9 mouse cellular contexts compared by ENCODE assay signal in the genomic region with DNA sequence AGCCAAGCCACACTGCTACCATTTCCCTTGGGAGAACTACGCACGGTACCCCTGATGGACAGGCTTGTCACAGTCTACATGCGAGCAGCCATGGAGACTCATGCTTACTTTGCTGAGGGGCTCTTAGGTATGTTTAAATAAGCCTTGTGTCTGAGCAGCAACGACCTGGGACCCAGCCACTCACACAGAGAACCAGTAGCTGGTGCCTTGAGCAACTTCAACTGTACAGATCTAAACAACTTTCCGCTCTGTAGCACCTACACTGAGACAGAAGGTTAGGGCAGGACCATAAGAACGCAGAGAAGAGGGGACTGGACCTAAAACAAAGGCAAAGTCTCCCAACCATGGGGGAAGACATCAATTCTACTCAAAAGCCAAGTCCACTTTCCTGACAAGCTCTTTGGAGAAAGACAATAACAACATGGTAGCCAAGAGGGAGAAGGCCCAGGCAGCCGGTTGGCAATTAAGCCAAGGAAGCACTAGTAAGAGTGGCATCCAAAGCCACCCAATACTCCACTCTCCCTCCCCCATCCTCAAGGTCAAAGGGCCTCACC. TPM values are rescaled to one million over a fixed set of nuclear protein-coding genes. Genes with fewer than 3 reads are reported as not detected.
DNase-seq lines count a peak whose midpoint lies in the region; ATAC-seq and TF ChIP-seq lines count a peak whose summit lies in the region.
"Had no signal": no experiment of that assay in that cellular context is flagged by ENCODE, and none has a peak within 500 bp of the region (broad histone marks: within the 10 kb centered on the region; RNA-seq: fewer than 3 reads in every experiment).

No protein-coding gene starts in this region.

- H3K36me3 ChIP-seq in heart, embryonic 13.5 days = peaks cover 21% of the 10 kb centered on the region
- H3K36me3 ChIP-seq in G1E (replicated peaks) = peaks cover 77% of the 10 kb centered on the region
- H3K36me3 ChIP-seq in liver, postnatal 0 days (replicated peaks; ENCODE audit: insufficient read depth, low read length) = peaks cover 34% of the 10 kb centered on the region

- H3K9me3 ChIP-seq in heart, embryonic 13.5 days = no peaks in the 10 kb centered on the region
- no peaks in the 10 kb centered on the region for H3K9me3 ChIP-seq in G1E (replicated peaks)
- H3K9me3 ChIP-seq in liver, postnatal 0 days (ENCODE audit: low read length) = no peaks in the 10 kb centered on the region

- peak overlapping the region; percentile 77 for H3K27ac ChIP-seq in heart, embryonic 13.5 days (replicated peaks)
- peak overlapping the region; percentile 99 for H3K27ac ChIP-seq in liver, postnatal 0 days (ENCODE audit: low read depth)

- peak overlapping the region; percentile 84 for H3K4me3 ChIP-seq in heart, embryonic 13.5 days
- peak overlapping the region; percentile 87 for H3K4me3 ChIP-seq in G1E (ENCODE audit: low read depth, low read length)
- peak overlapping the region; percentile 72 for H3K4me3 ChIP-seq in liver, postnatal 0 days (ENCODE audit: low read depth, low read length)

- H3K27me3 ChIP-seq in heart, embryonic 13.5 days (replicated peaks) = no peaks in the 10 kb centered on the region; the same call in none of the 2 replicates
- no peaks in the 10 kb centered on the region for H3K27me3 ChIP-seq in G1E (ENCODE audit: insufficient read depth, low read length)
- no peaks in the 10 kb centered on the region for H3K27me3 ChIP-seq in liver, postnatal 0 days (ENCODE audit: insufficient read depth, low read length)

- no peak for DNase-seq in heart, adult 8-10 months (ENCODE audit: low spot score)
- DNase-seq in G1E (ENCODE audit: low spot score) = no peak
- DNase-seq in heart, postnatal 4 days = peak; percentile 10
- DNase-seq in liver, postnatal 0 days = no peak
- DNase-seq in yolk sac, embryonic 10.5 days (ENCODE audit: low spot score) = no peak
- DNase-seq in right cerebral cortex, postnatal 36 days (ENCODE audit: low spot score in 2 of 2) = no peak
- DNase-seq in layer of hippocampus, postnatal 10 days (ENCODE audit: low spot score in 2 of 2) = no peak
- DNase-seq: spleen, adult 18-20 months had no signal

- H3K4me1 ChIP-seq in heart, embryonic 13.5 days = peaks cover 75% of the 10 kb centered on the region
- H3K4me1 ChIP-seq in G1E (ENCODE audit: insufficient read depth, low read depth, low read length) = peaks cover 67% of the 10 kb centered on the region
- H3K4me1 ChIP-seq in liver, postnatal 0 days (ENCODE audit: insufficient read depth) = peaks cover 23% of the 10 kb centered on the region

- peak overlapping the region; percentile 91 for H3K4me2 ChIP-seq in heart, embryonic 13.5 days
- peak overlapping the region; percentile 82 for H3K4me2 ChIP-seq in liver, postnatal 0 days (ENCODE audit: low read depth, low read length)

- H3K9ac ChIP-seq in heart, embryonic 13.5 days = peak overlapping the region; percentile 95
- peak overlapping the region; percentile 90 for H3K9ac ChIP-seq in liver, postnatal 0 days (replicated peaks)

- no peak for ATAC-seq in heart, embryonic 13.5 days (ENCODE audit: extremely low read depth, insufficient number of reproducible peaks, low FRiP score, low TSS enrichment)
- no peak for ATAC-seq in G1E (ENCODE audit: extremely low read depth, insufficient number of reproducible peaks, low FRiP score, poor library complexity, severe bottlenecking)
- no peak for ATAC-seq in liver, postnatal 0 days

- 41% methylated on average over 7 of the region's 7 CpGs for WGBS in heart, embryonic 13.5 days
- 46% methylated on average over 7 of the region's 7 CpGs for WGBS in liver, postnatal 0 days (ENCODE audit: insufficient replicate concordance)

- no peak for TF ChIP-seq CTCF in G1E (IDR thresholded peaks at IDR 0.05; ENCODE audit: low read depth, low read length)
- no peak for TF ChIP-seq CTCF in liver, postnatal 0 days (IDR thresholded peaks at IDR 0.05; ENCODE audit: low read depth)

- TF ChIP-seq EP300 in liver, postnatal 0 days (IDR thresholded peaks at IDR 0.05; ENCODE audit: low read depth) = no peak

RNA-seq across cellular contexts. Expression of gene Irs2, which starts 4.3 kb away (rescaled TPM):
- polyA plus RNA-seq in heart, embryonic 13.5 days (2015; fragmentation: Nextera tagmentation; extraction: Ambion mirVana) = 3.0 and 3.2 TPM in 2 replicates
- 10 to 100 TPM in 1 of 4 experiments, 1 to 10 TPM in 3; 4.7 to 13.0 (median 6.8) TPM for total RNA-seq in heart, adult 8-10 months (2022)
- total RNA-seq in G1E (2014; fragmentation: Nextera tagmentation) (92.1 and 97.9 TPM in 2 replicates), G1E (2017) (15.6 and 17.4 TPM in 2 replicates)
- 78.5 and 83.6 TPM in 2 replicates for polyA plus RNA-seq in G1E (2012)
- total RNA-seq in heart, postnatal 4 days (2021) = 10 to 100 TPM; 39.5 to 47.6 TPM
- 4.4 and 5.7 TPM in 2 replicates for polyA plus RNA-seq in liver, postnatal 0 days (2015; fragmentation: Nextera tagmentation; extraction: Ambion mirVana)
- 10 to 100 TPM; 44.9 to 54.0 TPM for total RNA-seq in layer of hippocampus, postnatal 10 days (2021)
